Mouse (Mus musculus): ENCODE results near the gene Olfr106-ps.

Gene Olfr106-ps

DNA sequence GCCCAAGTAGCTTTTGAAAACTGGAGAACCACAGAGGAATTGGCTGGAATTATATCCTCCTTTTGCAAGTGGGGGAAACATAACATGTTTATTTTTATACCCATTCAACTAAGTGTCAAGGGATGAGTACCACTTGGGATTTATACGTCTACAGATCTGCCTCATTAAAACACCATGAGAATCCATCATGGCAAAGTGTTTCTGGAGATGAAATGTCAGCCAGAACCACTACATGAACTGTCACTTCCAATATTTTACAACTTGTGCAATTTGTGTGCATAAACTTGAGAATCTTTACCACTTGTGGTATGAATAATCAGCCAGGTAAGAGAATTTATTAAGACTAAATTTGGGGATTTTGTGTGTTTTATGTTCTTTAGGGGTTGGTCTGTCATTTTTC, at the start of gene Olfr106-ps:
Gene Olfr106-ps, plus strand, starts transcription at position 301 of the 400 bp plus-strand sequence.
- no peak for DNase-seq (ENCODE audit: low spot score)

DNA sequence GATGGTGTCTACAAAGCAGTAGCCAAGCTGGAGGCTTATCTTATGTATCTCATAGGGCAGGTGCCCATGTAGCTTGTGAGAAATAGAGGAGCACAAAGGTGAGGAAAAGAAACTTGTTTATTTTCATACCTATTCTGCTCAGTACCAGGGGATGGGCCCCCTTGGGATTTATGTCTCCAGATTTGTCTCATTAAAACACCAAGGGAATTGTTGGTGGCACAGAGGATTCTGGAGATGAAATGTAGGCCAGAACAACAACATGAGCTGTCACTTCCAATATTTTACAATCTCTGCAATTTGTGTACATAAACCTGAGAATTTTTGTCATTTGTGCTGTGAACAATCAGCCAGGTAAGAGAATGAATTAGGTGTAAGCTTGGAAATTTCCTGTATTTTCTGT, 30.9 kb upstream of the Olfr106-ps start, which contains the start of gene Olfr104-ps:
Gene Olfr104-ps, plus strand, starts transcription at position 301 of the 400 bp plus-strand sequence.
- DNase-seq (ENCODE audit: low spot score): no peak

DNA sequence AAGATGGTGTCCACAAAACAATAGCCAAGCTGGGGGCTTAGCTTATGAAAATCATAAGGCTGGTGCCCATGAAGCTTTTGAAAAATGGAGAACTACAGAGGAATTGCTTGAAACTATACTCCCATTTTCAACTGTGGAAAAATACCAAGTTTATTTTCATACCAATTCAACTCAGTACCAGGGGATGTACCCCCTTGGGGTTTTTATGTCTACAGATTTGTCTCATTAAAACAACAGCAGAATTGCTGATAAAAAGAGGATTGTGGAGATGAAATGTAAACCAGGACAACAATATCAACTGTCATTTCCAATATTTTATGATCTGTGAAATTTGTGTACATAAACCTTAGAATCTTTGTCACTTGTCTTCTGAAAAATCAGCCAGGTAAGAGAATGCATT, 11.5 kb upstream of the Olfr106-ps start, which contains the start of gene Olfr105-ps:
Gene Olfr105-ps, plus strand, starts transcription at position 301 of the 400 bp plus-strand sequence.
- DNase-seq (ENCODE audit: low spot score): no peak

DNA sequence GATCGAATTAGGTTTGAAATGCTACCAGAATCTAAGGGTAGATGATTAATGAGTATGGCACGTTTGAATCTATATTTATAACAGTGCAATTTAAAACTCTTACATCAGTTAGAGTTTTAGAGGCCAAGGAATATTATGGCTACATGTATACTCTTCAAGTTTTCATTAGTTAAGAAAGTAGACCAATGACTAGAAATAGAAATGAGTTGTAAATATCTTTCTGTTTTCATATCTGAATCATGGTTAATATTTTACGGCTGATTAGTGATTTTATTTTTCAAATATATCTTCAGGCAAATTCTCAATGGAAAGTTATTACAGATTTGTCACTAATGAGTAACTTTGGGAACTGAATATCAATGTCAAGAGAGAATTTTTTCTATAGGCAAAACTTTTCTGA, 8.7 kb downstream of the Olfr106-ps start, which contains the start of gene Olfr107:
Gene Olfr107, plus strand, starts transcription at position 301 of the 400 bp plus-strand sequence.
- no peak for DNase-seq (ENCODE audit: low spot score)

DNA sequence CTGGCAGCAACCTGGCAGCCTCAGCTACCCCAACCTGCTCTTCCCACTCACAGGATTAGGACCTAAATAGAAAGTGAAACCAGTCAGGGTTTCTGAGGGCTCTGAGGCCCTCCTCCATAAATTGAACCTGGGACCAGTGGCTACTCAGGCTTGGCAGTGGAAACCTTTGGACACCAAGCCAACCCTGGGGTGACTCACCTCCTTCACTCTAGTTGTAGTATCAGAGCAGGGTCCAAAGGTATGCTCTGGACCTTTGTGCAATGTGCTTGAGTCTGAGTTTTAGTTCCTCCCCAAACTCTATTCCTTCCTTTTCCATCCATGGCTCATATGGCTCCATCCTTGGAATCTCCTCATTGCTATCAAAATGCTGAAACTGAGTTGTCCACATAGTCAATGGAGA, 23.2 kb downstream of the Olfr106-ps start:
- no peak for DNase-seq (ENCODE audit: low spot score)

DNA sequence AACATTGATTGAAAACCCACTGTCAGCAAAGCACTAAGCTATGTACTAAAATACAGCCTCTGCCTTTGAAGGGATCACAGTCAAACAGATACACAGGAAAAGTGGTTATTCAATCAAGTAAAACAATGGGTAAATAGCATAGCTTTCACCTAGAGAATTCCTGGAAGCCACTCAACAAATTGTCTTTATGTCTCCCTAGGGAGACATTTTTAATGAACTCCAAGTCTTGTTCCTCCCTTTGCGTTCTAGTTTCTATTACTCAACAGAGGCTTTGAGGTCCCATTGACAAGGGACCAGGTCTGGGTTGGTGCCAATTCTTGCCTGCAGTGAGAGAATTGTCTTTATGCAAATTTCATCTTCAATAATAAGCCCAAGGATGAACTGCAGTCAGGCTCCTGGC, 55.0 kb downstream of the Olfr106-ps start, which contains the start of gene Olfr108:
Gene Olfr108, plus strand, starts transcription at position 301 of the 400 bp plus-strand sequence.
- no peak for DNase-seq (ENCODE audit: low spot score)

All from spleen, adult 12 weeks (tissue).